Mouse (Mus musculus) lung, postnatal 10 days (tissue): ENCODE measurements around the gene Psmd8.
"Not testable (repeated sequence)": the region's sequence is repeated elsewhere in the genome, so short reads cannot be mapped to it uniquely, and the experiment has no call there.

Experiments
- DNase-seq: peaks from one replicate; pipeline ENCODE4 v3.0.0; 2021

Gene Psmd8

GRCm38 (mm10) chr7:29180077-29180853 lies at the start of gene Psmd8:
TSS of gene Psmd8 (minus strand) at chr7:29180701.
- DNase-seq = peak; percentile 98

GRCm38 (mm10) chr7:29228202-29228601 lies 47.7 kb upstream of the Psmd8 start:
- no peak for DNase-seq

DNA sequence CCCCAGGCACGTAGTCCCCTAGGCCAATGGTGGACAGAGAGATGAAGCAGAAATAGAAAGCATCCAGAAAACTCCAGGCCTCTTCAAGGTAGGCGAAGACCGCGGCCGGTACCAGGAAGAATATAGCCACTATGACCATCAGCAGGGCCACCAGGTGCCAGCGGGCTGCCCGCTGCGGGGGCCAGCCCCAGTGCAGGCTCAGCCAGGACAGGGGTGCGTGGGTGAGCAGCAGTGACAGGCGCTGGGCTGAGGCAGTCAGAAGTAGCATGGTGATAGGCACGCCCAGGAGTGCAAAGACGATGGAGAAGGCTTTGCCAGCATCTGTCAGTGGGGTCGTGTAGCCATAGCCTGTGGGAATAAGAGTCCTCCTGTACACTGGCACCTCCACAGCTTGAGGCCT lies 45.0 kb upstream of the Psmd8 start:
- DNase-seq = no peak

GRCm38 (mm10) chr7:29224756-29225394 lies 44.4 kb upstream of the Psmd8 start:
- no peak for DNase-seq

- DNase-seq = no peak
Observed at GRCm38 (mm10) chr7:29214846-29215245, 34.3 kb upstream of the Psmd8 start.

GRCm38 (mm10) chr7:29214236-29214635 lies 33.7 kb upstream of the Psmd8 start:
- DNase-seq = no peak

GRCm38 (mm10) chr7:29213675-29214082 lies 33.2 kb upstream of the Psmd8 start, which contains the start of gene Catsperg1:
TSS of gene Catsperg1 (minus strand) at chr7:29214035.
- peak; percentile 44 for DNase-seq

DNA sequence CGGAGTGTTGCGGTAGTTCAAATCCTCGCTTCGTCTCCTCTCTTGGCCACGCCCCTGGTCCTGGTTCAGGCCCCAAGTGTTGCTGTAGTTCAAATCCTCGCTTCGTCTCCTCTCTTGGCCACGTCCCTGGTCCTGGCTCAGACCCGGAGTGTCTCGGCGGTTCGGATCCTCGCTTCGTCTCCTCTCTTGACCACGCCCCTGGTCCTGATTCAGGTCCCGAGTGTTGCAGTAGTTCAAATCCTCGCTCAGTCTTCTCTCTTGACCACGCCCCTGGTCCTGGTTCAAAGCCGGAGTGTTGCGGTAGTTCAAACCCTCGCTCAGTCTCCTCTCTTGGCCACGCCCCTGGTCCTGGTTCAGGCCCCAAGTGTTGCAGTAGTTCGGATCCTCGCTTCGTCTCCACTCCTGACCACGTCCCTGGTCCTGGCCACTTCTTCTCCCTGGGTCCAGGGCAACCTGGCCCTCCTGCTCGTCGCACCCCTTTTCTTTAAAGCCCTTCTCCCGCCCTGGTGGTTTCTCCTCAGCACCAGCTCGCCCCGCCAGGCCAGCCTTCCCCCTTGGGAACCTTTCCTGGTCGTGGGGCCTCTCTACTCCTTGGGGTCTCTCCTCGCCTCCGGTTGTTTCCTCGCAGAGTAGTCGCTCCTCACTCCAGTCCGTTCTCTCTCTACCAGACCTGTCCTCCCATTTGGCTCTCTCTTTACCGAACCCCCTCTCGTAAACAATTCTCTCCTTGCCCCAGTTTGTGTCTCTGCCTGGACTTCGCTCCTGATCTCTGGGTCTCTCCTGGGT lies 32.5 kb upstream of the Psmd8 start:
- DNase-seq = peak; percentile 10

GRCm38 (mm10) chr7:29212199-29212765 lies 31.8 kb upstream of the Psmd8 start:
- DNase-seq = peak; percentile 50

DNA sequence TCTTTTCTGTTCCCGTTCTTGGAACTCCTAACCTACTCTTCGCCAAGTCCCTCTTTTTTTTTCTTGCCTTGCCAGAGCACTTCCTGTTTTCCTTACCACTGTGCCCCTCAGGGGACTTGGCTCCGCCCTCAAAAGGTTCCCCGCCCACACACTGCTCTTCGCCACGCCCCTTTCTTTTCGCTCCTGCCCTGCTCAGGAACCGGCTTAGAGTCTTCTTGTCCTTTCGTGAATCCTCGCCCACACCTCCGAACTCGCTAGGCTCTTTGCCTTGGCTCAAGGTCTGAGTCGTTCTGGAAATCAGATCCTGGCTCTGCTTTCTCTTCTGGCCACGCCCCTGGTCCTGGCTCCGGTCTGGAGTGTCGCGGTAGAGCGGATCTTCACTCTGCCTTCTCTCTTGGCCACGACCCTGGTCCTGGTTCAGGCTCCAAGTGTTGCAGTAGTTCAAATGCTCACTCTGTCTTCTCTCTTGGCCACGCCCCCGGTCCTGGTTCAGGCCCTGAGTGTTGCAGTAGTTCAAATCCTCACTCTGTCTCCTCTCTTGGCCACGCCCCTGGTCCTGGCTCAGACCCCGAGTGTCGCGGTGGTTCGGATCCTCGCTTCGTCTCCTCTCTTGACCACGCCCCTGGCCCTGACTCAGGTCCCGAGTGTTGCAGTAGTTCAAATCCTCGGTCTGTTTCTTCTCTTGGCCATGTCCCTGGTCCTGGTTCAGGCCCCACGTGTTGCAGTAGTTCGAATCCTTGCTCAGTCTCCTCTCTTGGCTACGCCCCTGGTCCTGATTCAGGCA lies 31.1 kb upstream of the Psmd8 start:
- peak; percentile 97 for DNase-seq

- DNase-seq = not testable (repeated sequence)
Observed at GRCm38 (mm10) chr7:29211013-29211412, 30.5 kb upstream of the Psmd8 start.

GRCm38 (mm10) chr7:29202577-29202976 lies 22.1 kb upstream of the Psmd8 start:
- no peak for DNase-seq

GRCm38 (mm10) chr7:29194230-29194629 lies 13.7 kb upstream of the Psmd8 start:
- not testable (repeated sequence) for DNase-seq

GRCm38 (mm10) chr7:29181323-29181722 lies 822 bp upstream of the Psmd8 start:
- DNase-seq = not testable (repeated sequence)

DNA sequence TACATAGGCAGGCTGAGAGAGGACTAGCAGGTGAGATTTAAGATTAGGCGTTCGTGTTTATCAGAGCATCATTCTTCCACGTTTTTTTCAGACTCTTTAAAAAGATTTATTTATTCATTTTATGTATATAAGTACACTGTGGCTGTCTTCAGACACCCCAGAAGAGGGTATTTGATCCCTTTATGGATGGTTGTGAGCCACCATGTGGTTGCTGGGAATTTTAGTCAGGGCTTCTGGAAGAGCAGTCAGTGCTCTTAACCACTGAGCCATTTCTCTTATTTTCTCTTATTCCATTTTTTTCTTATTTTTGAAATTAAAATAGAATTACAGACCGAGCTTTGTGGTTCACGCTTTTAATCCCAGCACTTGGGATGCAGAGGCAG lies 344 bp upstream of the Psmd8 start:
- DNase-seq = no peak

GRCm38 (mm10) chr7:29179323-29179722 lies 1.2 kb downstream of the Psmd8 start:
- no peak for DNase-seq

DNA sequence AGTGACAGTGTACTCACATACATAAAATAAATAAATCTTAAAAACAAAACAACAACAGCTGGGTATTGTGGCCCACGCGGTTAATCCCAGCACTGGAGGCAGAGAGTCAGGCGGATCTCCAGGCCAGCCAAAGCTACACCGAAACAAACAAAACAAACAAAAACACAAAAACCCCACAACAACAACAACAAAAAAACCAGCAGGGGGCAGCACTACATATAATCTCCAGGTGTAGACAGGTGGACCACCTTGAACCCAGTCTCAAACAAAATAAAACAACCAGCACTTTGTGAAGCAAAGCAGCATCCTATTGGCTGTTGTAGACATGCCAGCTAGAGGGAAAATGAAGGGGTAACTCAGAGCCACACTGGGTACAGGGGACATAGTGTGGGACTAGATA lies 2.4 kb downstream of the Psmd8 start:
- no peak for DNase-seq

- DNase-seq = no peak
Observed at GRCm38 (mm10) chr7:29172390-29173016, 8.0 kb downstream of the Psmd8 start.

- DNase-seq = no peak
Observed at GRCm38 (mm10) chr7:29171562-29172097, 8.9 kb downstream of the Psmd8 start.

DNA sequence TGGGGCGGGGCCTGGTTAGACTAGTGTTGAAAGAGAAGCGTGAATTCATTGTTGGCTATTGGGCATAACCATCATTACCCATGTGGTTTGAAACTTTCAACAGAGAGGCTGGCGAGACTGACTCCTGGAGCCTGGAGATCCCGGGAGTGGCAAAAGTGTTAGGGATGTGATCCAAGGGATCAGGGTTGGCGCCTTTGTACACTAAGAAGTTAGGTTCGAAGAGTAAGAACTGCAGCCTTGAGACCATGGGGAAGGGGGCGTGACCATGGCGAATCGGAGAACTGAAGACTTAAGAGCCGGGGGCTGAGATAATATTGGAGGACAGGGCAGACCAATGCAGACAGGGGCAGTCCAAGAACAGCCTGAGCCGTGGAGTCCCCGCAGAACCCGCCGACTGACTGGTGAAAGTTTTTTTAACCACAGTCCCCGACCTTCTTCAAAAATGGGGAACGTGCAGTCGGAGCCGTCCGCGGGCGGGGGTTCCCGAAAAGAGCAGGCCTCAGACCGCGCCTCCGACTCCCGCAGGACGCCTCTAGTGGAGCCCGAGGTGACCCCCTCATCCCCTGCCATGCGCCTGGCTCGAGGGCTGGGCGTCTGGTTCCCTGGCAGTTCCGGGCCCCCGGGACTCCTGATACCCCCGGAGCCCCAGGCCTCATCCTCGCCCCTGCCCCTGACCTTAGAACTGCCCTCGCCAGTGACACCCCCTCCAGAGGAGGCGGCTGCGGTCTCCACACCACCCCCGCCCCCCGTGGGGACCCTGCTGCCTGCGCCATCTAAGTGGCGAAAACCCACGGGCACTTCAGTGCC lies 9.5 kb downstream of the Psmd8 start:
- peak; percentile 32 for DNase-seq
